Mouse (Mus musculus): ENCODE results near the gene Ppp1r8. TPM values are rescaled to one million over a fixed set of nuclear protein-coding genes. Genes with fewer than 3 reads are reported as not detected.
A peak's percentile ranks its signal among the peaks of the same experiment; 100 is the strongest.

Ppp1r8 gene
- 43.5 and 50.2 TPM in 2 replicates for polyA plus RNA-seq (2011; ENCODE audit: insufficient read depth, insufficient read length, low replicate concordance, missing spikeins)

DNA sequence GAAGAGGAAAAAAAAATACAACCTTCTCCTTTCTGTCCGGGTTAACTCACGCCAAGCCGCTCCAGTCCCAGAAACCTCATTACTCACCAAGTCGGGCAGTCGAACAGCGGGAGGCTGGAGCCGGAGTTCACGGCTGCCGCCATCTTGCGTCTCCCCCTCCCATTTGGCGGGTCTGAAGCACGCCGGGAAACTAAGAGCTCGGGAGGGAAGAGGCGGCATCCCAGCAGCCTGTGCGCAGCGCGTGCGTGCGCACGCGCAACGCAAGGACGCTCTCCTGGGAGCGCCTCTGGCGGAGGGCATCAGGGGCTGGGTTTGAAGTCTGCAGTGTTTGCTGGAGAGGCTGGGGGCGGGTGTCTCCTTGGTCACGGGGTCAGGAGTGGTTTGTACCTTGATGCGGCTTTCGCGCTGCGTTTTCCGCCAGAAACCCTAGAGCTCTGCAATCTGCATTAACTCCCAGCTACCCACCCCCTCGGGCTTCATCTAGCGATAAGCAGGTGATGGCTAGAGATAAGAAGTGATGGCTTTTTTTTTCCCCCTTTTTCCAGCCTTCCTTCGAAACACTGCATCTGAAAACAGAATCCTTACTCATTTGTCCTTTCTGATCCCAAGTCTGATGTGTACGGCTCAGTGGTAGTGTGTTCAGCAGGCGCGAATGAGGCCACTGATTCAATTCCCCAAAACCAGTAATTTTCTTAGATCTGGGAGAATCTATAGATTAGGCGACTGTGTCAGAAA lies at the start of gene Ppp1r8:
Gene Ppp1r8, minus strand, starts transcription at position 200 of the 735 bp plus-strand sequence.
- H3K4me3 ChIP-seq (replicated peaks; ENCODE audit: control insufficient read depth, low read depth, low read length), result peak within 1 kb of the TSS; percentile 91
- TF ChIP-seq CTCF (IDR thresholded peaks at IDR 0.05; ENCODE audit: control insufficient read depth, insufficient read depth, low read length) (peak; percentile 32; the same call in 1 of the 2 replicates), POLR2A (IDR thresholded peaks at IDR 0.05; ENCODE audit: borderline replicate concordance, control insufficient read depth, low read depth, low read length) (peak; percentile 97)
- no peaks in the 10 kb centered on the region for H3K4me1 ChIP-seq (ENCODE audit: control insufficient read depth, insufficient read depth, low read length)
- H3K27ac ChIP-seq (ENCODE audit: control insufficient read depth, insufficient read depth, low read depth, low read length, poor library complexity), result no peak within 1 kb of the TSS
- 2% methylated on average over 40 of the region's 40 CpGs for WGBS

DNA sequence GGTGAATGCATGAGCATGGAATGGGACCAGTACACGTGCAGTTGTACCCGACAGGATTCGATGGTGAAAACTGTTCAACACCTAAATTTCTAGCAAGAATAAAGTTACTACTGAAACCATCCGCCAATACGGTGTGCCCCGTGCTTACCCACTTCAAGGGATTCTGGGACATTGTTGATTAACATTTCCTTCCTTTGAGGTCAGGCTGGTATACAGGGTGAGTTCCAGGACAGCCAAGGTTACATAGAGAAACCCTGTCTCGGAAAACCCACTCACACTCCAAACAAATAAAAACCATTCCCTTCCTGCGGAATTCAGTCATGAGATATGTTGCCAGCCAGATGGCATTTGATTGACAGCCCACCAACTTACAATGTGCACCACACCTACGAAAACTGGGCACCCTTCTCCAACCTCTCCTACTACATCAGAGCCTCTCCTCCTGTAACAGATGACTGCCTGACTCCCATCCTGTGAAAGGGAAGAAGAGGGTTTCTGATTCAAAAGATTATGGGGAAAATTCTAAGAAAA lies 41.9 kb upstream of the Ppp1r8 start:
- 8% methylated on average over 9 of the region's 9 CpGs for WGBS

DNA sequence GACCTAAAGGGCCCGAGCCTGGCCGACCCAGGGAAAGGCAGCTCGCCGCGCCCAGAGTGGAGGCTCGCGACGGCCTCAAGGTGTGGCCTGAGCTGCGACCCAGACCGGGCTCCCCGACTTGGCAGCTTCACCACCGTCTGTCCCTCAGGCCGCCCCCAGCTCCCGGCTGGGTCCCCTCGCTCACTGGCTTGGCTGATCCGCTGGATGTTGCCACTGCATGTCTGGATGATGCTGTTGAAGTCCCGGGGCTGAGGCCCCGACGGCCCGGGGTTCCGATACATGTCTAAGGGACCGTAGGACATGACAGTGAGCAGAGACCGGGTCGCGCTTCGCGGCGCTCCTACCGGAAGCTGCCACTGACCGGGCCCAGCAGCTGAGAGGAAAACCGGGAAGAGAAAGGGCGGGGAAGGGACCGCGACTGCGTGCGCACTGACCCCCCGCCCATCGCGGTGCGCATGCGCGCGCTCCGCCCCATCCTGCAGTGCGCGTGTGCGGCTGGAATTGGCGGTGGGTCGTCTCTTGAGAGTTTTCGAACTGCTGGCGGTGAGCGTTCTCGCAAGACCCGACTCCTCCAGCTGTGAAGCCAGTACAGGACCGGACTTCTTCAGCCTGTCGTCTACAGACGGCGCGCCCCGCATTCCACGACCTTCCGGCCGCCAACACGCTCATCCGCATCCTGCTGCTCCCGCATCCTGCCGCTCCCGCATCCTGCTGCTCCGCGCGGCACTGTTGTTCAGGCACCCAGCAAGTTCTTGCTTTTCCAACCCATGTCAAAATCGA lies 41.3 kb upstream of the Ppp1r8 start, which contains the start of gene Stx12:
Gene Stx12, minus strand, starts transcription at position 446 of the 780 bp plus-strand sequence.
- peak within 1 kb of the TSS; percentile 88 for H3K27ac ChIP-seq (ENCODE audit: control insufficient read depth, insufficient read depth, low read depth, low read length, poor library complexity)
- peaks cover 1% of the 10 kb centered on the region; the same call in 1 of the 2 replicates for H3K4me1 ChIP-seq (ENCODE audit: control insufficient read depth, insufficient read depth, low read length)
- WGBS, result 1% methylated on average over 72 of the region's 72 CpGs
- peak within 1 kb of the TSS; percentile 92 for H3K4me3 ChIP-seq (replicated peaks; ENCODE audit: control insufficient read depth, low read depth, low read length)
- TF ChIP-seq POLR2A (IDR thresholded peaks at IDR 0.05; ENCODE audit: borderline replicate concordance, control insufficient read depth, low read depth, low read length), result peak; percentile 68; the same call in 1 of the 2 replicates
- TF ChIP-seq CTCF (IDR thresholded peaks at IDR 0.05; ENCODE audit: control insufficient read depth, insufficient read depth, low read length), result no peak

More for the DNA sequence above, 41.9 kb upstream of the Ppp1r8 start:
- Histone ChIP-seq H3K4me1 (ENCODE audit: control insufficient read depth, insufficient read depth, low read length) (peaks cover 1% of the 10 kb centered on the region; the same call in 1 of the 2 replicates), H3K27ac (ENCODE audit: control insufficient read depth, insufficient read depth, low read depth, low read length, poor library complexity) (peak overlapping the region; percentile 88), H3K4me3 (replicated peaks; ENCODE audit: control insufficient read depth, low read depth, low read length) (peak overlapping the region; percentile 92)
- TF ChIP-seq CTCF (IDR thresholded peaks at IDR 0.05; ENCODE audit: control insufficient read depth, insufficient read depth, low read length), result no peak
- no peak for TF ChIP-seq POLR2A (IDR thresholded peaks at IDR 0.05; ENCODE audit: borderline replicate concordance, control insufficient read depth, low read depth, low read length)

DNA sequence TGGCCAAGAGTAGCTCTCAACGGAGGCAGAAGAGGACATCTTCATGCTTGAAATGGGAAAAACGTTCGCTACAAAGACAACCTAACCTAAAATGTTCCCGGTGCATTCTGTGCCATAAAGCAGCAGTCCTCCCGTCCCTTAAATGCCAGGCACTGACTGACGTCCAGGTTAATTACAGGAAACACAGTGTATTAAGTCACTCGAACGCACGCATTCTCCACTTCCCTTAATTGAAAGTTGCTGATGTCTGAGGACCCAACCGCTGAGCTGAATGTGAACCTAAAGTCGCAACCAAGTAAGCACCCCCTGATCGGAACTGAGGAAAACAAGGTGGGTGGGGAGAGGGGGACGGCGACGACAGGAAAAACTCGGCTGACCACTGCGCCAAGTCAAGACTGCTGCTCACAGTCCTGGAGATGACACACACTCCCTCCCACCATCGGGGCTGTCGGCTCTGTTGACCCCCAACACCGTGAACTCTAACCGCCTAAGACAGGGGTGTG lies 40.6 kb upstream of the Ppp1r8 start:
- peak overlapping the region; percentile 92 for H3K4me3 ChIP-seq (replicated peaks; ENCODE audit: control insufficient read depth, low read depth, low read length)
- peak overlapping the region; percentile 88 for H3K27ac ChIP-seq (ENCODE audit: control insufficient read depth, insufficient read depth, low read depth, low read length, poor library complexity)
- TF ChIP-seq CTCF (IDR thresholded peaks at IDR 0.05; ENCODE audit: control insufficient read depth, insufficient read depth, low read length) (no peak), POLR2A (IDR thresholded peaks at IDR 0.05; ENCODE audit: borderline replicate concordance, control insufficient read depth, low read depth, low read length) (peak; percentile 48; the same call in 1 of the 2 replicates)
- under 1% methylated on average over 21 of the region's 21 CpGs for WGBS
- peaks cover 1% of the 10 kb centered on the region; the same call in 1 of the 2 replicates for H3K4me1 ChIP-seq (ENCODE audit: control insufficient read depth, insufficient read depth, low read length)

DNA sequence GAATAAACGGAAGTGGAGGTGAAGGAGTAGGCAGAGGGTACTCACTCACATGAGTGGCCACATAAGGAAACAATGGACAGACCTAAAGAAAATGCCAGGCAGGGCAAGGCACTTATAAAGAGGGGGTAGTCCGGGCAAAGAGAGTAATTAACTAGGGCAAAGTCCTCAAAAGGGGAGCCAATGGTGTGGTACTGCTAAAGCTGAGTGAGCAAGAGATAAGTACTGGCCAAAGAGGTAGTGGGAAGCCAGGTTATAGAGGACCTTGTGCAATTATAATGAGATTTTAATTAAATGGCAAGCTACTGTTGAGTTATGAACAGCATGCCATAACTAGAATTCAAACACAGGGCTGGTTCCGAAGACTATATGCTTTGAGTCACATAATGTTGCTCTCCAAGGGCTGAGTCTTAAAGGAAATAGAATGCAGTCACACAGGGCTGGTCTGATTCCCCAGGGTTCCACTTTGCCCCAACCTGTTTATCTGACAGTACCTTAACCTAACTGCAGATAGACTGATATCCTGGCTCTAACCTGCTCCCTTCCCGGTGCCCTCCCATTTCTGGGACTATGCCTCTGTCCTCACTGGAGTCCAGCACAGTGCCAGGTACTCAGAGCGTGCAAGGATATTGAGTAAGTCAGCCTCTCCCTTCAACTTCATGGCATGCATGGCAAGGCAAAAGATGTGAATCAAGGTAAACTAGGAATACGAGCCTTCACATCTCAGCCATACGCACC lies 31.6 kb upstream of the Ppp1r8 start:
- TF ChIP-seq CTCF (IDR thresholded peaks at IDR 0.05; ENCODE audit: control insufficient read depth, insufficient read depth, low read length) (no peak), POLR2A (IDR thresholded peaks at IDR 0.05; ENCODE audit: borderline replicate concordance, control insufficient read depth, low read depth, low read length) (no peak)
- Histone ChIP-seq H3K4me1 (ENCODE audit: control insufficient read depth, insufficient read depth, low read length) (no peaks in the 10 kb centered on the region; the same call in none of the 2 replicates), H3K4me3 (replicated peaks; ENCODE audit: control insufficient read depth, low read depth, low read length) (no peak overlapping the region), H3K27ac (ENCODE audit: control insufficient read depth, insufficient read depth, low read depth, low read length, poor library complexity) (no peak overlapping the region)
- 79% methylated on average over 7 of the region's 7 CpGs for WGBS

DNA sequence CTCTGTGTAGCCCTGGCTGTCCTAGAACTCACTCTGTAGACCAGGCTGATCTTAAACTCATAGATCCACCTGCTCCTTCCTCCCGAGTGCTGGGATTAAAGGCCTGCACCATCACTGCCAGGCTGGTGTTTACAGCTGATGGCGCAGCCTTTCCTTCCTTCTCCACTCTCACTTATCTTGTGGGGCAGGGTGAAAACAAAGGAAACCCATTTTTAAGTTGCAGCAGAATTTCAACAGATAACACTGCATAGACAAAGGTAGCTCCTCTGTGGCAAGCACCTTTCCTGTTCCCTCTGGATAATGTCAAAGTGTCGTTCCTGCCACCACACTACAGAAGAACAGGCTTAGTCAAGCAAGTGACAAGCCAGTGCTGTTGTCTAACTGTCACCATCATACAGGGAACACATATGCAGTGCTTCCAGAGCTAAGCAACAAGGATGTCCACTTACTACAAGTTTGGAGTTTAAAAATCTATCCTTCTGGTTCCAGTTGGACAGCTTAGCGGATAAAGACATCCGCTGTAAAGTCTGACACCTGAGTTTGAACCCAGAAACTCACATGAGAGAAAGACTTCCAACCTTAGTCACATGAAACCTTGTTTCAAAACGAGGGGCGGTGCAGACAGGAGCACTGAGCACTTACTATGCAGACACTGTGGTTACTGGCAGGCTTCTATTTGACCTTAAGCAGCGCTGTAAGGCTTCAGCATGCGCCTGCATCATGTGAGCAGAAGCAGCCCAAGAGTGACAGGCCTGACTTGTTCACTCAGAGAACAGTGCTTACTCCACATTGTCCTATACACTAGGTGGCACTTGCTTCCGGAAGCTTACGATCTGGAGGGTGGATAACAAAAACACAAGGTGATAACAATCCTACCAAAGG lies 30.8 kb upstream of the Ppp1r8 start:
- TF ChIP-seq CTCF (IDR thresholded peaks at IDR 0.05; ENCODE audit: control insufficient read depth, insufficient read depth, low read length) (no peak), POLR2A (IDR thresholded peaks at IDR 0.05; ENCODE audit: borderline replicate concordance, control insufficient read depth, low read depth, low read length) (no peak)

More for the DNA sequence above, 30.8 kb upstream of the Ppp1r8 start:
- WGBS, result 57% methylated on average over 11 of the region's 11 CpGs
- H3K4me1 ChIP-seq (ENCODE audit: control insufficient read depth, insufficient read depth, low read length), result no peaks in the 10 kb centered on the region; the same call in none of the 2 replicates
- no peak overlapping the region for H3K27ac ChIP-seq (ENCODE audit: control insufficient read depth, insufficient read depth, low read depth, low read length, poor library complexity)
- H3K4me3 ChIP-seq (replicated peaks; ENCODE audit: control insufficient read depth, low read depth, low read length), result no peak overlapping the region
